Mouse (Mus musculus): ENCODE measurements around the gene H6pd. TPM values are rescaled to one million over a fixed set of nuclear protein-coding genes. Genes with fewer than 3 reads are reported as not detected.

The H6pd gene
- polyA plus RNA-seq, 1 experiment: 14.9 TPM

DNA sequence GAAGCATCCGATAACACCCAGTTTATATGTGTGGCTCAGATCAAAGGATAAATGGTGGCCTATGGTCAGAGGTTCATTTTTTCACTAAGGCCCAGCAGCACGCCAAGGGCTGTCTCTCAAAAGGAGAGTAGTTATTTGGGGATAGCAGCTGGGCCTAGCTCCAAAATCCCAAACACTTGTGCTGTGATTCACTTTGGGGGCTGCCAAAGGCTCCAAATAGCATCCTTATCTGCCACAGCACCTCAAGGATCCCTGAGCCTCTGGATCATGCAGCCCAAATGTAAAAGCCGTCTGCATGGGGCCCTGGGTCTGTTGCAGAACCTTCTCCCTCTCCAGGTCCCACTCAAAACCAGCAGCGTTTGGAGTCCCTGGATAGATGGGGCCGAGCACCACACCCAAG is 60.7 kb downstream of the H6pd start:
- H3K4me3 ChIP-seq (ENCODE audit: insufficient read depth, poor library complexity, severe bottlenecking): no peak overlapping the region
- no peaks in the 10 kb centered on the region for H3K27me3 ChIP-seq (ENCODE audit: control insufficient read depth, insufficient read depth, insufficient read length)
- no peaks in the 10 kb centered on the region for H3K36me3 ChIP-seq (ENCODE audit: control insufficient read depth, insufficient read depth)
- H3K79me2 ChIP-seq (ENCODE audit: control insufficient read depth, insufficient read depth): peaks cover 22% of the 10 kb centered on the region
- TF ChIP-seq CTCF (IDR thresholded peaks at IDR 0.05; ENCODE audit: control insufficient read depth, insufficient read depth, insufficient read length) (no peak), FOSL1 (IDR thresholded peaks at IDR 0.05; ENCODE audit: insufficient read depth, low read length, poor library complexity, severe bottlenecking) (no peak), MYOD1 (IDR thresholded peaks at IDR 0.05; ENCODE audit: control insufficient read depth, insufficient read length, low read depth) (no peak), MAX (IDR thresholded peaks at IDR 0.05) (no peak), CEBPB (IDR thresholded peaks at IDR 0.05; ENCODE audit: low read depth) (no peak), MYOG (IDR thresholded peaks at IDR 0.05; ENCODE audit: control insufficient read depth, extremely low read depth, insufficient read length) (no peak)
- peaks cover 7% of the 10 kb centered on the region for H3K79me3 ChIP-seq (ENCODE audit: low read depth)
- H3ac ChIP-seq (ENCODE audit: control insufficient read depth, insufficient read length, low read depth): no peak overlapping the region

DNA sequence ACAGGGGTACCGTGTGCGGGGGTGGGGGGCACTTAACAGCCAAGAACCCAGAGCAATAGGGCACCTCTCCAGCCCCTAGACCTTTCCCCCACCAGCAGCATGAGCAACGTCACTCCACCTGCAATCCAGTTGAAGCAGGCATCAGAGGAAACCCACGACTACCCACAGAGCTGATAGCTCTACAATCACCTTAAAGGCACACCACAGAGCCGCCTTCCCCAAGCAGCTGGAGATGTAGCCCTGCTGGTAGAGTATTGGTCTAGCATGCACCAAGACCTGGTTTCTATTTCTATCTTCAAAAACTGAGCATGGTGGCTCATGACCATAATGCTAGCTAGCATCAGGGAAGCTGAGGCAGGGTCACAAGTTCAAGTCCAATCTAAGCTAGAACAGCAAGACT is 61.4 kb downstream of the H6pd start:
- no peaks in the 10 kb centered on the region for H3K36me3 ChIP-seq (ENCODE audit: control insufficient read depth, insufficient read depth)
- peaks cover 21% of the 10 kb centered on the region for H3K79me2 ChIP-seq (ENCODE audit: control insufficient read depth, insufficient read depth)
- TF ChIP-seq CEBPB (IDR thresholded peaks at IDR 0.05; ENCODE audit: low read depth) (no peak), MYOG (IDR thresholded peaks at IDR 0.05; ENCODE audit: control insufficient read depth, extremely low read depth, insufficient read length) (no peak), FOSL1 (IDR thresholded peaks at IDR 0.05; ENCODE audit: insufficient read depth, low read length, poor library complexity, severe bottlenecking) (no peak), MYOD1 (IDR thresholded peaks at IDR 0.05; ENCODE audit: control insufficient read depth, insufficient read length, low read depth) (no peak), USF1 (IDR thresholded peaks at IDR 0.05; ENCODE audit: low read depth) (no peak), MAX (IDR thresholded peaks at IDR 0.05) (no peak), CTCF (IDR thresholded peaks at IDR 0.05; ENCODE audit: control insufficient read depth, insufficient read depth, insufficient read length) (no peak)
- H3K27me3 ChIP-seq (ENCODE audit: control insufficient read depth, insufficient read depth, insufficient read length): no peaks in the 10 kb centered on the region
- H3ac ChIP-seq (ENCODE audit: control insufficient read depth, insufficient read length, low read depth): no peak overlapping the region
- H3K4me3 ChIP-seq (ENCODE audit: insufficient read depth, poor library complexity, severe bottlenecking): no peak overlapping the region
- peaks cover 7% of the 10 kb centered on the region for H3K79me3 ChIP-seq (ENCODE audit: low read depth)

DNA sequence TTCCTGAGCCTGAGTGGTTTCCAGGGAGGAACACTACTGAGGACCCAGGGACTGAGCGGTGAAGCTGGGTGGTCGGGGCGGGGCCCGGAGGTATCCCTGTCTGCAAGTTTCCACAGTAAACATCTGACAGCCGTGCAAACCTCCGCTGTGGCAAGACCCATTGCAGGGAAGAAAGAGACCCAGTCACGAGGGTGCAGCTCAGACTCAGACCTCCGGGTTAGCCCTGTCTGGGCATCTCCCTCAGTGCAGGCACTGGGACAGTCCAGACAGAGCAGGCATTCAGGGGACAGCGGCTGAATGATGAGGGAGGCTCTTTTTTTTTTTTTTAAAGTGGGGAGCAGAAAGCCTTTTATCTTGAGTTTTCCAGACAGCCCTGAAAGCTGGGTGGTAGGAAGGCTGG is 63.6 kb downstream of the H6pd start:
- Histone ChIP-seq H3K4me3 (ENCODE audit: insufficient read depth, poor library complexity, severe bottlenecking) (no peak overlapping the region), H3K27me3 (ENCODE audit: control insufficient read depth, insufficient read depth, insufficient read length) (no peaks in the 10 kb centered on the region), H3K79me2 (ENCODE audit: control insufficient read depth, insufficient read depth) (peaks cover 13% of the 10 kb centered on the region), H3K36me3 (ENCODE audit: control insufficient read depth, insufficient read depth) (no peaks in the 10 kb centered on the region), H3ac (ENCODE audit: control insufficient read depth, insufficient read length, low read depth) (no peak overlapping the region), H3K79me3 (ENCODE audit: low read depth) (peaks cover 4% of the 10 kb centered on the region)
- TF ChIP-seq MYOD1 (IDR thresholded peaks at IDR 0.05; ENCODE audit: control insufficient read depth, insufficient read length, low read depth): no peak
- TF ChIP-seq FOSL1 (IDR thresholded peaks at IDR 0.05; ENCODE audit: insufficient read depth, low read length, poor library complexity, severe bottlenecking): no peak
- TF ChIP-seq USF1 (IDR thresholded peaks at IDR 0.05; ENCODE audit: low read depth): no peak
- no peak for TF ChIP-seq CTCF (IDR thresholded peaks at IDR 0.05; ENCODE audit: control insufficient read depth, insufficient read depth, insufficient read length)
- TF ChIP-seq MAX (IDR thresholded peaks at IDR 0.05): no peak
- TF ChIP-seq CEBPB (IDR thresholded peaks at IDR 0.05; ENCODE audit: low read depth): no peak
- TF ChIP-seq MYOG (IDR thresholded peaks at IDR 0.05; ENCODE audit: control insufficient read depth, extremely low read depth, insufficient read length): no peak

DNA sequence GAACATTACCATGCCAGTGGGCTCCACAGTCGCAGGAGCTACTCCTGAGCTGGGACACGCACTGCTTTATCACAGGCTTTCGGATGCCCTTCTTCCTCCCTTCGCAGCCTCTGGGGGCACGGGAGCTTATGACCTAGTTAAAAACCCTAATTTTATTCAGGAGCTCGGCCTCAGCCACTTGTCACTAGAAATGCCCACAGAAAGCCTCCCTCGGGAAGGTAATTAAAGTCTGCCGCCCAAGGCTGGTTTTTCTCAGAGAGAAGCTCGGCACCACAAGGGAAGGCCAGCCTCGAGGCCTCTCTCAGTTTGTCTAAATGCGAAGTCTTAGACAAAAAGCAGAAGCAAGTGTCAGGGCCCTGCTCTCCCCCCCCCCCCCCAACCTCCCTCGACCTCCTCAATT is 64.6 kb downstream of the H6pd start:
- Histone ChIP-seq H3K79me2 (ENCODE audit: control insufficient read depth, insufficient read depth) (peaks cover 13% of the 10 kb centered on the region), H3ac (ENCODE audit: control insufficient read depth, insufficient read length, low read depth) (no peak overlapping the region), H3K36me3 (ENCODE audit: control insufficient read depth, insufficient read depth) (no peaks in the 10 kb centered on the region), H3K79me3 (ENCODE audit: low read depth) (peaks cover 4% of the 10 kb centered on the region), H3K4me3 (ENCODE audit: insufficient read depth, poor library complexity, severe bottlenecking) (no peak overlapping the region), H3K27me3 (ENCODE audit: control insufficient read depth, insufficient read depth, insufficient read length) (no peaks in the 10 kb centered on the region)
- TF ChIP-seq CEBPB (IDR thresholded peaks at IDR 0.05; ENCODE audit: low read depth) (no peak), MYOD1 (IDR thresholded peaks at IDR 0.05; ENCODE audit: control insufficient read depth, insufficient read length, low read depth) (no peak), USF1 (IDR thresholded peaks at IDR 0.05; ENCODE audit: low read depth) (no peak), MAX (IDR thresholded peaks at IDR 0.05) (no peak), CTCF (IDR thresholded peaks at IDR 0.05; ENCODE audit: control insufficient read depth, insufficient read depth, insufficient read length) (no peak), MYOG (IDR thresholded peaks at IDR 0.05; ENCODE audit: control insufficient read depth, extremely low read depth, insufficient read length) (no peak), FOSL1 (IDR thresholded peaks at IDR 0.05; ENCODE audit: insufficient read depth, low read length, poor library complexity, severe bottlenecking) (no peak)

DNA sequence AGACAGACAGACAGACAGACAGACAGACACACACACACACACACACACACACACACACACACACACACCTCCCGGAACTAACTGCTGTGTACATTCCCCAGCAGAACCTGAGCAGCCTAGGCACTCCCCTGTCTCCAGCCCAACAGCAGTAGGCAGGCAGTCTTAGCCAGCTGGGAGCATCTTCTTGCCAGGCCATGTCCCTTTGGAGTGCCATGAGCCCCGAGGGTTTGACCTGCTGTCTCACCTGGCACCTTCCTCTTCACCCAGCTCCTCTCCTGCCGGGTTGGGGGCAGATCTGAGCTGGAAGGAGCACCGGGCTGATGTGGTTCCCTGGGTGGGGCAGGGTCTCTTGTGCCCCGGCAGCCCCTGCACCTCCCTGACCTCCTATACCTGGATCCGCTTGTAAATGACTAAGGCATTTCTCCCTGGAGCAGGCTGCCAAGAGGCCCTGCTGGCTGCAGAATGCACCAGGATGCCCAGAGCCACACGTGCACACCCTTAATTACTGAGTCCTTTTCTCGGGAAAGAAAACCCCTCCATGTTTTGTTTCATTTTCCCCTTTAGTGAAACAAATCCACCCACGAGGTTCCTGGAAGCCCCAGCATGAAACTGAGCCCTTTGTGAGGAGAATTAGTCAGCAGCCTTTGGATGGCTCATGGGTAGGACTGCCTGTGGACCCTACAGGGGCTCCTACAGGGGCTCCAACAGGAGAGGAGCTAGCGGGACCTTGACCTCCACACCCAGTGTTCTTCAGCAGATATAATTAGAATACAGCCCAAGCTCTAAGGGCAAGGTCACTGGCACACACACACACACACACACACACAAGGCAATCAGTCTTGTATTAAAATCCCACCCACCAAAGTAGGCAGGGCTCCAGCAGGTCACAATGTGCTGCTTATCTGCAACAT is 65.7 kb downstream of the H6pd start:
- Histone ChIP-seq H3K27me3 (ENCODE audit: control insufficient read depth, insufficient read depth, insufficient read length) (no peaks in the 10 kb centered on the region), H3K36me3 (ENCODE audit: control insufficient read depth, insufficient read depth) (no peaks in the 10 kb centered on the region), H3ac (ENCODE audit: control insufficient read depth, insufficient read length, low read depth) (no peak overlapping the region), H3K79me3 (ENCODE audit: low read depth) (peaks cover 4% of the 10 kb centered on the region), H3K4me3 (ENCODE audit: insufficient read depth, poor library complexity, severe bottlenecking) (no peak overlapping the region), H3K79me2 (ENCODE audit: control insufficient read depth, insufficient read depth) (peaks cover 18% of the 10 kb centered on the region)
- TF ChIP-seq CEBPB (IDR thresholded peaks at IDR 0.05; ENCODE audit: low read depth): no peak
- TF ChIP-seq MYOD1 (IDR thresholded peaks at IDR 0.05; ENCODE audit: control insufficient read depth, insufficient read length, low read depth): no peak
- no peak for TF ChIP-seq CTCF (IDR thresholded peaks at IDR 0.05; ENCODE audit: control insufficient read depth, insufficient read depth, insufficient read length)
- no peak for TF ChIP-seq MAX (IDR thresholded peaks at IDR 0.05)
- TF ChIP-seq FOSL1 (IDR thresholded peaks at IDR 0.05; ENCODE audit: insufficient read depth, low read length, poor library complexity, severe bottlenecking): no peak
- no peak for TF ChIP-seq MYOG (IDR thresholded peaks at IDR 0.05; ENCODE audit: control insufficient read depth, extremely low read depth, insufficient read length)
